Mouse (Mus musculus) right cerebral cortex, postnatal 4 days (tissue): ENCODE results near the gene Srsf10.
A peak's percentile ranks its signal among the peaks of the same experiment; 100 is the strongest.

Experiments used
- DNase-seq: peaks from one replicate; pipeline ENCODE4 v3.0.0-alpha.2; 2022

Srsf10 gene

DNA sequence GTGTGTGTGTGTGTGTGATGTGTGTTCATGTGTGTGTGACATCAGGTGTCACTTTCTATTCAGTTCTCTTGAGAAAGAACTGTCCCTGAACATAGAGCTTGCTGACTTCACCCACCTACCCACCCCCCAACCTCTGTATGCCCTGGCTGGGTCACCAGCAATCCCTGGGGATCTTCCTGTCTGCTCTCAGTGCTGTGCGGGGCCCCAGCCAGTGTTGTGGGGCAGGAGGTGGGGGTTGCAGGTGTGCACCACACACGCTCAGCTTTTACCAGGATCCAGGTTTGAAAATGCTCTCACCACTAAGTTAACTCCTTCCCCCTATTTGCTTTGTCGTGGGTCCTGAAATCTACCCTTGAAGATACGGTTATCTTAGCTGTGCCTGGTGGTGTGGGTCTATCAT is 30.6 kb downstream of the Srsf10 start:
- DNase-seq: no peak

GRCm38 (mm10) chr4:135888448-135889057 is 33.0 kb downstream of the Srsf10 start:
- no peak for DNase-seq

- no peak for DNase-seq
Measured at GRCm38 (mm10) chr4:135889146-135889883, 33.8 kb downstream of the Srsf10 start.

- peak; percentile 66 for DNase-seq
Measured at GRCm38 (mm10) chr4:135889884-135890283, 34.3 kb downstream of the Srsf10 start.

DNA sequence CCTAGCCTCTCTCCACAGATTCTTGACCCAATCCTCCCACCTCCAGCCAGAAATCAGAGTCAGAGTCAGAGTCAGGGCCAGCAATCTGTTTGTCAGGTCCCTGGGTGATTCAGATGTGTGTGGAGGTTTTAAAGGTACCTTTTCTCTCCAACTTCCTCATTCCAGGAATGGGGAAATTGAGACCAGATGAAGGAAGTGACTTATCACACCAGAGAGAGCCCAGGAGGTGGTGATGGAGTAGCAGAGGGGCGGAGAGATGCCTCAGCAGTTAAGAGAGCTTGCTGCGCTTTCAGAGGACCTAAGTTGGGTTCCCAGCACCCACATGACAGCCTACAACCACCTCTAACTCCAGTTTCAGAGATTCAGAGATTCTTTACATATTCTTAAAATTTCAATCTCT is 36.0 kb downstream of the Srsf10 start:
- DNase-seq: no peak

DNA sequence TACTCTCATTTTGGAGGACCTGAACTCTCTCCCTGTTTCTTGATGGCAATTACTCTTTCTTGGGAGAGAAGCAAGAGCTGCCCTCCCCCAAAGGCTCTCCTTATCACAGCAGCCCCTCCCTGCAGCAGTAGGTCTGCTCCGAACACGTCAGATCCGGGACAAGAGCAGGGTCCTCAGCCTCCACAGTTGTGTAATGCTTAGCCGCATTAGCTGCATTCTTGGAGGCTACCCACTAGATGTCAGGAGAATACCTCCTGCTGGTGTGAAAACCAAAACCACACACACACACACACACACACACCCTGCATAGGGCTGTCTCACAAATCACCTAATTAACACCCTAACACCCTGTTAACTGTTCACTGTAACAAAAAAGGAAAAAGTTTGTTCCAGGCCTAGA is 37.3 kb downstream of the Srsf10 start:
- no peak for DNase-seq

- no peak for DNase-seq
Measured at GRCm38 (mm10) chr4:135895071-135895571, 39.6 kb downstream of the Srsf10 start, which contains the start of gene Cnr2. TSS of gene Cnr2 (plus strand) at chr4:135895394.

DNA sequence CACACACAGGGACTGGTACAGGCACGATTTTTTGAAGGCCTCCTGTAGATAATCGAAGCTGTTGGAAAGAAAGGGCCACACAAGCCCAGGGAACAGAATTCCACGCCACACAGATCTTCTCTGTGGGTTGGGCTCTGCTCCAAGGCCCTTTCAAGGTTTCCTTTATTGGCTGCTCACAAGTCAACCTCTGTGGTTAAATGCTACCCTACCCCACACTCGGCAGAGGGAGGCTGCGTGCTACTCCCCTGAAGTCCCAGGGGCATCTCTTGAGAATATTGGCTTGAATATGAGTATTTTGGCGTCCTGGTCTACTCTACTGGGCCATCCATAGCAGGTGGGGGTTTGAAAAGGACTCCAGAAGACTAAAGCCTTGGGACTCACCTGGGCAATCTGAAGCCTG is 40.6 kb downstream of the Srsf10 start:
- DNase-seq: no peak

DNA sequence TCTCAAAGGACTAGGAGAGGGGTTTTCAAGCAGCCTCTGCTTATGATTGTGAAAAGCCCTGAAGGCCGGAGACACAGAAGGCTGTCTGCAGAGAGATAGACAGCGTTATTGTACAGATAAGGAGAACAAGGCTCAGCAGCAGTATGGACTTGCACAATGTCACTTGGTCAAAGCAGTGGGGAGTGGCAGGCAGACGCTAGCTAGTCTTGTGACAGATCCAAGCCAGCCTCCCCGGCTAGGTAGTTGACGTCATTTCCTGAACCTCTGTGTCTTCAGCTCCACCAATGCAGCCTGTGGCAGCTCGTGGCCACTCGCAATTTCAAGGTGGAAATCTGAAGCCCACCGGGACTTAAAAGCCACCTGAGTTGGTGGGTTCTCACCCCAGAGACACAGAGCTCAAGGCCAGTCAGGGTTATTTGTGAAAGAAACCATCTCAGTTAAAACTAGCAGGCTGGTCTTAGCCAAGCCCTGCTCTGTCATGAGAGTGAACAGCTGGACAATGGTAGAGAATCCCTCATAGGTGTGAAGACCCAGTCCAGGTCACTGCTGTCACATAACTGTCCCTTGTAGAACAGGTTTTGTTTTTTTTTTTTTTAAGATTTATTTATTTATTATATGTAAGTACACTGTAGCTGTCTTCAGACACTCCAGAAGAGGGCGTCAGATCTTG is 43.0 kb downstream of the Srsf10 start:
- DNase-seq: no peak

GRCm38 (mm10) chr4:135899050-135899448 is 43.5 kb downstream of the Srsf10 start:
- no peak for DNase-seq

- DNase-seq: no peak
Measured at GRCm38 (mm10) chr4:135900008-135900407, 44.5 kb downstream of the Srsf10 start.

GRCm38 (mm10) chr4:135902606-135903242 is 47.2 kb downstream of the Srsf10 start:
- no peak for DNase-seq

GRCm38 (mm10) chr4:135904810-135905209 is 49.3 kb downstream of the Srsf10 start:
- DNase-seq: no peak

DNA sequence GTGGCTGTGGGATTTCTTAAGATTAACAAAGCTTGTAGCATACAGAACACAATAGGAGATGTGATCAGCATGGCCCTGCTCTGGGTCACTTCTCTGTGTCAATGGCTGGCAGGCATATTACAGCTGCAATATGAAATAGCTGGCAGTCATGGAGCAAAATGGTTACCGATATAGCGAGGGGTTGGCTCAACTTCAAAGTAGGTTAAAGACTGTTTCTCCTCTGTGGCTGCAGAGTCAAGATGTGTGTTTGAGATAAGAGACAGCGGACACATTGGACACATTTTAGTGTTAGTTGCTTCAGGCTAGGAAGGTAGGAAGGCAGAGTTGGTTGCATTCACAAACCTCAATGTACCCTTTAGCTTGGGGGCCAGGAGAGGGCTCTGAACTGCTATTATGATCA is 51.1 kb downstream of the Srsf10 start:
- DNase-seq: no peak

- DNase-seq: no peak
Measured at GRCm38 (mm10) chr4:135909326-135910066, 53.9 kb downstream of the Srsf10 start.

DNA sequence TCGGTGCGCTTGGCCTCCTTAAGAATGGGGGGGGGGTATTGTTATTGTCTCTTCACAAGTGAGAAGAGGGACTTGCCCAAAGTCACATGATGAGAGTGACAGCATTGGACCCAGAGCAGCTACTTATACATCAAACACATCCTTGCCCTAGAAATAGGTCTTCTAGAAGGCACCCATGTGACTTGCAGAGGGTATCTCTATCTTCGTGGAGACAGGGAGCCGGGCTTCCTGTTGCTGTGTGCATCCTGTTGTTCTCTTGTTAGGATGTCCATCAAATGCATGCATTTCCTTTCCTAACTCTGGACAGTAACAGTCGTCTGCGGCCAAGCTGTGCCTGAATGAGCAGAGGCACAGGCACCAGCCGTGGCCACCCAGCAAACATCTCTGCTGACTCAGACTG is 56.0 kb downstream of the Srsf10 start:
- DNase-seq: no peak

DNA sequence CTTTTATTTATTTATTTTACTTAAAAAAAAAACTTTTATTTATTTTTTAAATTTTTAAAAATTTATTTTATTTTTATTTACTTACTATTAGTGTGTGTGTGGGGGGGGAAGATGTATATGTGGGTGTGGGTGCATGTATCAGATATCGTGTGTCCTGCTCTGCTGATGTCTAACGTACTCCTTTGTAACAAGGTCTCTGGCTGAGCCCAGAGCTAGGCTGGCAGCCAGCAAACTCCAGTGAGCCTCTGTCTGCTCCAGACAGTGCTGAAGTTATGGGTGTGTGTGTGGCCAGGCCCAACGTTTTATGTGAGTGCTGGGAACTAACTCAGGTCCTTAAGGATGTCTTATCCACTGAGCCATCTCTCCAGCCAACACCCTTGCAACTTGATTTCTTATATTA is 56.6 kb downstream of the Srsf10 start:
- DNase-seq: no peak

DNA sequence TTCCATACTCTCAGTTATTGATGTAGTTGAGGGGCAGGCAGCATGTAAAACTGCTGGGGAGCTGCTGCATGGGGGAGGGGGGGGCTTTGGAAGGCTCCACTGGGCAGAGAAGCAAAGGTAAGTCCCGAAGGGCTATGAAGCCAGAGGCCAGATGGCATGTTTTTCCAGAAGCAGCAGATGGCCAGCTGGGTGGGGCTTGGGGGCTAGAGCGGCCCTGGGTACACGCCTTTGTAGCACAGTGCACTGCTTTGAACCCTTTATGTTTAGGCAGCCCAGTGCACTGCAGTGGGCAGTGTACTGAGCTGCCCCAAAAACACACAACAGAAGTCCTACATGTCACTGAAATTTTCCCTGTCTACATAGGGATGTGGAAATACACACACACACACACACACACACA is 57.3 kb downstream of the Srsf10 start:
- no peak for DNase-seq

DNA sequence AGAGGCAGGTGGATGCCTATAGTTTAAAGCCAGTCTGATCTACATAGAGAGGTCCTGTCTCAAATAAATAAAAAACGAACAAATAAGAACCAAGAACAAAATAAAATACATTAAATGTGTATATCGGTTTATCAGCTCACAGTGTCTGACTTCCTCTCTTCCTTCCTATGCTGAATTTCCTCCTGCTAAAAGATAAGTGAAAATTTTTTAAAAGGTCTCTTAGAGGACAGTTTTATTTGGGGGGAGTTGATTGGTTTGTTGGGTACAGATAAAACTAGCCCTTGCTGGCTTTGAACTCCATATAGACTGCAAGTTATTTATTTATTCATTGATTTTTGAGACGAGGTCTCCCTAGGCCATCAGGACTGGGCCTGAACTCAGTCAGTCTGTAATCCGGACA is 57.9 kb downstream of the Srsf10 start:
- DNase-seq: no peak

DNA sequence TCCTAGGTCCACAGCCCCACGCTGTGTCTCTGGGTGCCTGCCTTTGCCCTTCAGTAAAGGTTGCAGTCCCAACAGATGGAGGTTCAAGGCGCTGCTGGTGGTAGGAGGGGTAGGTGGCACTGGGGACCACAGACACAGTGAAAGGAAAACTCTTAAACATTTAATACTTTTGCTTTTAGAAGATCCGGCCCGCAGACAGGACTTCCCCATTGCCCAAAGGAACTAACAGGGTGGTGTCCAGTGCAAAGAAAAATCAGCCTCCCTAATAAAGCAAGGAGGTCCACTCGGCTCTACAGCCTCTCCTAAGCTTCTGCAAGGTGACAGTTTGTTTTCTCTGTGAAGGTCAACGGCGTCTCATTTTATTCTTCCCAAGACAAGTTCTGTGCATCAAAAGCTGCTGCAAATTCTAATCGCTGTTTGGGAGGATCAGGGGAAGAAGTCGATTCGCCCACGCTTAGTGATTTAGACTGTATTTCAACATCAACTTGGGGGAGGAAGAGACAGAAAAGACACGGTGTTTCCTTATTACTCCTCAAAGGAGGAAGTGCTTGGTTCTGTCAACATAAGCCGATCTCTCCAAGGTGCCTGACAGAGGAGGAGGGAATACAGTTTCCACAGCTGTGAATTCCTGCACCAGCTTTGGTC is 63.2 kb downstream of the Srsf10 start:
- no peak for DNase-seq

GRCm38 (mm10) chr4:135919280-135919639 is 63.7 kb downstream of the Srsf10 start:
- no peak for DNase-seq
